12 mouse cellular contexts compared by ENCODE assay signal in the genomic region with DNA sequence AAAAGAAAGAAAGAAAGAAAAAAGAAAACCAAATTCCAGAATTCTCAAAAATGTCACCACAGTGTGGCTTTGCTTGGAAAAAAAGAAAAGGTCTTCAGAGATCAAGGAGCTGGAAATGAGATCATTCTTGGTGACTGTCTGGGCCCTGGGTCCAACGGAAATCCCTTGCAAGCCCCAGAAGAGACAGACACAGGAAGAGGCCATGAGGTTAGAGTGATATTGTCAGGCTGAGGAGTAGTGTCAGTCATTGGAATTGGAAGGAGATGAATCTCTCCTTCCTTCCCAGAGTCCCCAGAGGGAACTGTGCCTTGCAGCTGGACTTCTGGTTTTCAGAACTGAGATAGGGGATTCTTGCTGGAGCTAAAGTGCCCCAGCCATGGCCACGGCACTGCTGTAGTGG. TPM values are rescaled to one million over a fixed set of nuclear protein-coding genes. Genes with fewer than 3 reads are reported as not detected.
DNase-seq lines count a peak whose midpoint lies in the region; ATAC-seq and TF ChIP-seq lines count a peak whose summit lies in the region.
"Had no signal": no experiment of that assay in that cellular context is flagged by ENCODE, and none has a peak within 500 bp of the region (broad histone marks: within the 10 kb centered on the region; RNA-seq: fewer than 3 reads in every experiment).

No protein-coding gene starts in this region.

- H3K9ac ChIP-seq in heart, embryonic 15.5 days: no peak overlapping the region
- H3K9ac ChIP-seq in lung, embryonic 14.5 days: no peak overlapping the region
- no peak overlapping the region for H3K9ac ChIP-seq in intestine, embryonic 16.5 days (ENCODE audit: low read depth, low read length)
- H3K9ac ChIP-seq: hindbrain, embryonic 14.5 days had no signal

- H3K4me3 ChIP-seq in heart, embryonic 15.5 days: no peak overlapping the region
- H3K4me3 ChIP-seq in lung, embryonic 14.5 days (ENCODE audit: low read depth, low read length): no peak overlapping the region
- H3K4me3 ChIP-seq in intestine, embryonic 16.5 days (ENCODE audit: low read length): no peak overlapping the region

- WGBS in heart, embryonic 15.5 days: 55% methylated on average over 2 of the region's 2 CpGs
- 42% methylated on average over 2 of the region's 2 CpGs for WGBS in lung, embryonic 14.5 days
- 73% methylated on average over 2 of the region's 2 CpGs for WGBS in intestine, embryonic 16.5 days

- no peak for DNase-seq in heart, adult 8-10 months (ENCODE audit: low spot score)
- peak; percentile 27 for DNase-seq in lung, embryonic 14.5 days
- DNase-seq in lung, postnatal 10 days: no peak
- DNase-seq in gastrocnemius, adult 8-10 months (ENCODE audit: low spot score in 2 of 2): no peak
- DNase-seq: cerebellum, adult 8-10 months; thymus, postnatal 25 days had no signal

- 0 out of 2 replicates have a peak, but pooled peaks cover 2% of the 10 kb centered on the region for H3K27me3 ChIP-seq in heart, embryonic 15.5 days
- H3K27me3 ChIP-seq in lung, embryonic 14.5 days (ENCODE audit: insufficient read depth, low read length): no peaks in the 10 kb centered on the region
- H3K27me3 ChIP-seq in intestine, embryonic 16.5 days (replicated peaks; ENCODE audit: control insufficient read depth, insufficient read depth, low read length): no peaks in the 10 kb centered on the region

- H3K9me3 ChIP-seq in heart, embryonic 15.5 days (replicated peaks): no peaks in the 10 kb centered on the region
- H3K9me3 ChIP-seq in lung, embryonic 14.5 days (ENCODE audit: low read depth, low read length): no peaks in the 10 kb centered on the region
- H3K9me3 ChIP-seq in intestine, embryonic 16.5 days (ENCODE audit: control insufficient read depth, low read length): no peaks in the 10 kb centered on the region

- TF ChIP-seq CTCF in lung, embryonic 14.5 days (IDR thresholded peaks at IDR 0.05; ENCODE audit: low read depth): no peak

- peak overlapping the region; percentile 71 for H3K27ac ChIP-seq in heart, embryonic 15.5 days
- 0 out of 2 replicates have a peak overlapping the region, but pooled peaks have one; percentile 8 for H3K27ac ChIP-seq in lung, embryonic 14.5 days (ENCODE audit: low read depth)
- peak overlapping the region; percentile 21; the same call in 1 of the 2 replicates for H3K27ac ChIP-seq in intestine, embryonic 16.5 days (ENCODE audit: low read length)
- H3K27ac ChIP-seq: hindbrain, embryonic 14.5 days had no signal

- H3K4me1 ChIP-seq in heart, embryonic 15.5 days (replicated peaks): peaks cover 29% of the 10 kb centered on the region
- H3K4me1 ChIP-seq in lung, embryonic 14.5 days (ENCODE audit: insufficient read depth): peaks cover 33% of the 10 kb centered on the region
- peaks cover 38% of the 10 kb centered on the region for H3K4me1 ChIP-seq in intestine, embryonic 16.5 days (ENCODE audit: control insufficient read depth, insufficient read depth, low read length)

- H3K36me3 ChIP-seq in heart, embryonic 15.5 days: no peaks in the 10 kb centered on the region
- H3K36me3 ChIP-seq in lung, embryonic 14.5 days (ENCODE audit: insufficient read depth): no peaks in the 10 kb centered on the region
- no peaks in the 10 kb centered on the region for H3K36me3 ChIP-seq in intestine, embryonic 16.5 days (ENCODE audit: control insufficient read depth, insufficient read depth, low read length)

- H3K4me2 ChIP-seq in heart, embryonic 15.5 days: no peak overlapping the region
- H3K4me2 ChIP-seq in lung, embryonic 14.5 days: no peak overlapping the region
- no peak overlapping the region for H3K4me2 ChIP-seq in intestine, embryonic 16.5 days (ENCODE audit: low read depth, low read length)
- H3K4me2 ChIP-seq: hindbrain, embryonic 14.5 days had no signal

- ATAC-seq in heart, embryonic 15.5 days (replicated peaks; ENCODE audit: insufficient number of reproducible peaks, insufficient read depth, low FRiP score, low read depth): no peak
- ATAC-seq in lung, embryonic 14.5 days (ENCODE audit: insufficient read depth): no peak
- peak; percentile 44 for ATAC-seq in CD4-positive, CD25-positive, alpha-beta regulatory T cell, adult 4 months
- ATAC-seq in intestine, embryonic 16.5 days: no peak
- ATAC-seq in megakaryocyte progenitor cell, adult 5-6 weeks (replicated peaks; ENCODE audit: poor library complexity): no peak

RNA-seq across cellular contexts. Expression of a gene that starts 31.2 kb away (rescaled TPM):
- polyA plus RNA-seq in heart, embryonic 15.5 days (2015; fragmentation: Nextera tagmentation; extraction: Ambion mirVana): 144 and 163 TPM in 2 replicates
- 10 to 100 TPM; 44.3 to 57.6 (median 46.7) TPM for total RNA-seq in heart, adult 8-10 months (2022)
- 289 and 315 TPM in 2 replicates for polyA plus RNA-seq in lung, embryonic 14.5 days (2014; fragmentation: Nextera tagmentation; extraction: Ambion mirVana)
- 10 to 100 TPM; 32.0 to 41.1 TPM for polyA plus RNA-seq in CD4-positive, CD25-positive, alpha-beta regulatory T cell, adult 4 months (2017; shearing (Covaris generic))
- polyA plus RNA-seq in intestine, embryonic 16.5 days (2015; fragmentation: Nextera tagmentation; extraction: Ambion mirVana): 214 and 235 TPM in 2 replicates
- total RNA-seq in megakaryocyte progenitor cell, adult 5-6 weeks (2015): 63.9 and 66.1 TPM in 2 replicates
- total RNA-seq in megakaryocyte progenitor cell, adult 5-6 weeks (2017): 56.3 and 61.1 TPM in 2 replicates
- 10 to 100 TPM; 18.7 to 29.5 (median 25.8) TPM for total RNA-seq in gastrocnemius, adult 8-10 months (2022)

RNA-seq across cellular contexts. Expression of a gene that starts 31.5 kb away (rescaled TPM):
- 1,832 and 2,366 TPM in 2 replicates for polyA plus RNA-seq in heart, embryonic 15.5 days (2015; fragmentation: Nextera tagmentation; extraction: Ambion mirVana)
- 1,000 to 10,000 TPM; 4,385 to 5,037 (median 4,791) TPM for total RNA-seq in heart, adult 8-10 months (2022)
- 941 and 956 TPM in 2 replicates for polyA plus RNA-seq in lung, embryonic 14.5 days (2014; fragmentation: Nextera tagmentation; extraction: Ambion mirVana)
- 1,000 to 10,000 TPM; 1,023 to 1,039 TPM for polyA plus RNA-seq in CD4-positive, CD25-positive, alpha-beta regulatory T cell, adult 4 months (2017; shearing (Covaris generic))
- 1,710 and 1,737 TPM in 2 replicates for polyA plus RNA-seq in intestine, embryonic 16.5 days (2015; fragmentation: Nextera tagmentation; extraction: Ambion mirVana)
- 731 and 787 TPM in 2 replicates for total RNA-seq in megakaryocyte progenitor cell, adult 5-6 weeks (2015)
- 392 and 475 TPM in 2 replicates for total RNA-seq in megakaryocyte progenitor cell, adult 5-6 weeks (2017)
- 1,000 to 10,000 TPM; 1,398 to 1,509 (median 1,471) TPM for total RNA-seq in gastrocnemius, adult 8-10 months (2022)

RNA-seq across cellular contexts. Expression of a gene that starts 31.7 kb away (rescaled TPM):
- polyA plus RNA-seq in heart, embryonic 15.5 days (2015; fragmentation: Nextera tagmentation; extraction: Ambion mirVana): 2.1 and 2.5 TPM in 2 replicates
- total RNA-seq in heart, adult 8-10 months (2022): not detected
- 2.6 and 5.0 TPM in 2 replicates for polyA plus RNA-seq in lung, embryonic 14.5 days (2014; fragmentation: Nextera tagmentation; extraction: Ambion mirVana)
- polyA plus RNA-seq in CD4-positive, CD25-positive, alpha-beta regulatory T cell, adult 4 months (2017; shearing (Covaris generic)): not detected
- 1.5 TPM in 2 replicates for polyA plus RNA-seq in intestine, embryonic 16.5 days (2015; fragmentation: Nextera tagmentation; extraction: Ambion mirVana)
- total RNA-seq in megakaryocyte progenitor cell, adult 5-6 weeks (2015): not detected in 2 replicates
- not detected in 2 replicates for total RNA-seq in megakaryocyte progenitor cell, adult 5-6 weeks (2017)
- not detected for total RNA-seq in gastrocnemius, adult 8-10 months (2022)
- total RNA-seq: gastrocnemius, postnatal 4 days had no signal

RNA-seq across cellular contexts. Expression of a gene that starts 36.6 kb away (rescaled TPM):
- 12.6 and 18.9 TPM in 2 replicates for polyA plus RNA-seq in heart, embryonic 15.5 days (2015; fragmentation: Nextera tagmentation; extraction: Ambion mirVana)
- total RNA-seq in heart, adult 8-10 months (2022): 1 to 10 TPM; 2.6 to 4.0 (median 4.0) TPM
- 8.5 and 10.1 TPM in 2 replicates for polyA plus RNA-seq in lung, embryonic 14.5 days (2014; fragmentation: Nextera tagmentation; extraction: Ambion mirVana)
- polyA plus RNA-seq in CD4-positive, CD25-positive, alpha-beta regulatory T cell, adult 4 months (2017; shearing (Covaris generic)): 10 to 100 TPM; 12.3 to 22.7 TPM
- 55.5 and 55.6 TPM in 2 replicates for polyA plus RNA-seq in intestine, embryonic 16.5 days (2015; fragmentation: Nextera tagmentation; extraction: Ambion mirVana)
- total RNA-seq in megakaryocyte progenitor cell, adult 5-6 weeks (2015): 80.9 and 119 TPM in 2 replicates
- 154 and 205 TPM in 2 replicates for total RNA-seq in megakaryocyte progenitor cell, adult 5-6 weeks (2017)
- 10 to 100 TPM in 2 of 4 experiments, 1 to 10 TPM in 2; 8.9 to 12.0 (median 10.7) TPM for total RNA-seq in gastrocnemius, adult 8-10 months (2022)

RNA-seq across cellular contexts. Expression of a gene that starts 52.1 kb away (rescaled TPM):
- polyA plus RNA-seq in heart, embryonic 15.5 days (2015; fragmentation: Nextera tagmentation; extraction: Ambion mirVana): 3.0 and 4.4 TPM in 2 replicates
- 1 to 10 TPM; 3.0 to 5.7 (median 4.3) TPM for total RNA-seq in heart, adult 8-10 months (2022)
- polyA plus RNA-seq in lung, embryonic 14.5 days (2014; fragmentation: Nextera tagmentation; extraction: Ambion mirVana): 3.1 and 5.1 TPM in 2 replicates
- polyA plus RNA-seq in CD4-positive, CD25-positive, alpha-beta regulatory T cell, adult 4 months (2017; shearing (Covaris generic)): under 1 TPM in 1 of 2 experiments, not detected in 1; 0.39 TPM
- polyA plus RNA-seq in intestine, embryonic 16.5 days (2015; fragmentation: Nextera tagmentation; extraction: Ambion mirVana): 1.8 and 1.9 TPM in 2 replicates
- 0.78 and 1.1 TPM in 2 replicates for total RNA-seq in megakaryocyte progenitor cell, adult 5-6 weeks (2015)
- total RNA-seq in megakaryocyte progenitor cell, adult 5-6 weeks (2017): not detected in 2 replicates
- 1 to 10 TPM in 2 of 4 experiments, under 1 TPM in 1, not detected in 1; 0.89 to 1.1 (median 1.1) TPM for total RNA-seq in gastrocnemius, adult 8-10 months (2022)

Comparison
In these comparisons a context has a peak if more than half of its experiments do, and no peak if none do; other contexts are left out.
1. H3K27ac ChIP-seq: peak in every context shown above with its lines; median percentile 71 in heart, embryonic 15.5 days; 21 in intestine, embryonic 16.5 days; 8 in lung, embryonic 14.5 days.